Mouse (Mus musculus) monocyte, adult 5-6 weeks (primary cell): ENCODE measurements around the gene 4930519P11Rik. TPM values are rescaled to one million over a fixed set of nuclear protein-coding genes. Genes with fewer than 3 reads are reported as not detected.
A peak's percentile ranks its signal among the peaks of the same experiment; 100 is the strongest.

ENCODE experiments used
- ATAC-seq: fragments of 153-309, 156-312 bp; replicated peaks from 2 replicates; pipeline ENCODE4 v1.8.0; 2017; ENCODE audit warnings: mild to moderate bottlenecking; ENCODE audit not compliant: low TSS enrichment, insufficient number of reproducible peaks, severe bottlenecking, poor library complexity, low FRiP score
- total RNA-seq: library from RNA; stranded (forward); fragments of 200-1000, 200-491, 200-594 nt; gene quantifications from 3 replicates; pipeline ENCODE4 v1.2.3, GENCODE M21; 2017

4930519P11Rik gene
- total RNA-seq, 1 experiment from 2014 or later: not detected

DNA sequence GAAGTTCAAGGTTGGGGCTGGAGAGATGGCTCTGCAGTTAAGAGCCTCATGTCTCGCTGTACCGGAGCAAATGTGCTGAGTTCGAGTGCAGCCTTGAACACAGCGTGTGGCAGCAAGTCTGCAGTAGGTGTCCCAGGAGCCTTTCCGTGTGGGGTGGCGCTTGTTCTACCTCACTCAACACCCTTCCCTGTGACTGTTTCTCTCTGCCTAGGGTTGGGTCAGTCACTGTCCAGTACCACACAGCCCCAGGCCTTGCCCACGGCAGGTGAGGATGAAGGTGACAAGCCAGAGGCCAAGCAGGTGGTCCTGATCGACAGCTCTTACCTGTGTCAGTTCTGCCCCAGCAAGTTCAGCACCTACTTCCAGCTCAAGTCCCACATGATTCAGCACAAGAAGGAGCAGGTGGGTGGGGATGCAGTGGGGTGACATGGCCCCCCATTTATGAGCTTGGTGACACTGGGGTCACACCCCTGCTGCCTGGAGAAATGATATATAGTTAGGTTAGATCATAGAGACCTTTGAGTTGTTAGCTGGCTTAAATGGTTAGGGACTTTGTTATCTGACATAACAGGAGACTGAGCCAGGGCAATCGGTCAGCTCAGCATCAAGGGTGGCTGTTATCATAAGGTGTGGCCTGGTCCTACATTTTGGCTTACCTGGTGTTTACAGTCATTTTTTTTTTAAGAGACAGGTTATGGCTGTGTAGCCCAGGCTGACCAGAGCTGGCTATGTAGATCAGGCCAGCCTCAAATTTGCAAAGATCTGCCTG lies 20.8 kb upstream of the 4930519P11Rik start:
- ATAC-seq: no peak

DNA sequence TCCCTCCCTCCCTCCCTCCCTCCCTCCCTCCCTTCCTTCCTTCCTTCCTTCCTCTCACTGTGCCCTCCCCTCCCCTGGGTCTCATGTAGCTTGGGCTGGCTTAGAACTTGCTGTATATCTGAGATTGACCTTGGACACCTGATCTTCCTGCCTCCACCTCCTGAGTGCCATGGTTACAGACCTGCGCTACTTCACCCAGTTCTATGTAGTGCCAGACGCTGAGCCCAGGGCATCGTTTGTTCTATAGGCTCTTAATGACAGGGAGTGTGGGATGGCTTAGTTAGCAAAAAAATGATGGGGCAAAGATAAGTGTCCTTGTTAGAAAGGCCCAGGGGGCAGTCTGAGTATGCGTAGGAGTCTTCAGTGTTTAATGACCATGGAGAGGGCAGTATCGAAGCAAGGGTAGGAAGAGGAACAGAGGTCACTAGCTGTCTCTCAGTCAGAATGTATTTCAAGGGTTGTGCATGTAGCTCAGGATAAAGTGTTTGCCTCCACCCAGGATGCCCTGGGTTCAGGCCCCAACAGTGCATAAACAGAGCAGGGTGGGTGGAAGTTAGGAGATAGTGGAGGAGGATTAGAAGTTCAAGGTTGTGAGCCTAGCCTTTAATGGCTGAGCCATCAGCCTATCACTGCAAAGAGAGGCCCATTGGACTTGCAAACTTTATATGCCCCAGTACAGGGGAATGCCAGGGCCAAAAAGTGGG lies 20.0 kb upstream of the 4930519P11Rik start:
- no peak for ATAC-seq

DNA sequence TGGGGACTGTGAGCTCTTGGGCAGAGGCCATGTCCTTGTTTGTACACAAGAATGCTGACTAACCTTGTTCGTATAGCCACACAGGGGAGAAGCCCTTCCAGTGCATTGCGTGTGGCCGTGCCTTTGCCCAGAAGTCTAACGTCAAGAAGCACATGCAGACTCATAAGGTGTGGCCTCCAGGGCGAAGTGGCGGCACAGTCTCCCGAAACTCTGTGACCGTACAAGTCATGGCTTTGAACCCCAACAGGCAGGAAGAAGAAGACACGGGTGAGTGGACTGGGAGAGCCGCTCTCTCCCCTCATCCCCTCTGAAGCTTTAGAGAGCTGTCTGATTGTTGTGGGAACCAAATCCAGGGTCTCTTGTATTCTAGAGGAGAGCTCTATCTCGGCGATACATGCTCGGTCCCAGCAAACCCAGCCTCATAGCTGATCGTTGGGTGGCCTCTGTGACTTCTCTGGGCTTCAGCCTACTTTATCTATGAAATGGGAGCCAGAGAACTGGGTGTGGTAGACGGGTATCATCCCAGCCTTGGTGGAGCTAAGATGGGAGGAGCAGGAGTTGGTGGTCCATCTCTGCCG lies 19.1 kb upstream of the 4930519P11Rik start:
- ATAC-seq: no peak

DNA sequence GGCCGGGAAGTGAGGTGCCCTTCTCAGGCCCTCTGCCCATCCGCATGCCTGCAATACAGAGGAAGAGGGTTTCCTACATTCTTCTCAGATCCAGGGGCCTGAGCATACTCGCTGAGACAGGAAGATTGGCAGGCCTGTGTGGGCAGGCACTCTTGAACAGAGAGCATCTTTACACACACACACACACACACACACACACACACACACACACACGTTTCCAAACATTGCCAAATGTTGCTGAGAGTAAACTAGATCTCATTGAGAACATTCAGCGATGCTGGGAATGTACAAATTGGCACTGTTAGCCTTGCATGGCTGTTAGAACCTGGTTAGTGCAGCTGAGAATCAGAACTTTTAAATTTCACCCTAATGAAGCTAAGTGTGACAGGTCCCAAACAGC lies 17.3 kb upstream of the 4930519P11Rik start:
- ATAC-seq: no peak

DNA sequence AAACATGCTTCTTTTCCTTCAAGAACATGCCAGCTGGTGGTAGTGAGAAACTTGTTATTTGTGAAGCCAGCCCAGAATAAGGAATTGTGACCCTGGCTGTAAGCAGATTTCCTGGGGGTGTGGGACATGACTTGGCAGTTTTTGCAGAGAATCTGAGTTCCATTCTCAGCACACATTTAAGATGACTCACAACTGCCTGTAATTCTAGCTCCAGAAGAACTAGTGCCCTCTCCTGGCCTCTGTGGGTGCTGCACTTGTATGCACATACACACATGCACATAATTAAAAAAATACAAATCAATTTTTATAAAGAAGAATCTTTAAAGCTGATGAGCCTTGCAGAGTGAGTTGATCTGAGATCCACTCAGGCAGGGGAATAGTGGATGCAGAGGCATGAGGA lies 10.9 kb upstream of the 4930519P11Rik start:
- no peak for ATAC-seq

DNA sequence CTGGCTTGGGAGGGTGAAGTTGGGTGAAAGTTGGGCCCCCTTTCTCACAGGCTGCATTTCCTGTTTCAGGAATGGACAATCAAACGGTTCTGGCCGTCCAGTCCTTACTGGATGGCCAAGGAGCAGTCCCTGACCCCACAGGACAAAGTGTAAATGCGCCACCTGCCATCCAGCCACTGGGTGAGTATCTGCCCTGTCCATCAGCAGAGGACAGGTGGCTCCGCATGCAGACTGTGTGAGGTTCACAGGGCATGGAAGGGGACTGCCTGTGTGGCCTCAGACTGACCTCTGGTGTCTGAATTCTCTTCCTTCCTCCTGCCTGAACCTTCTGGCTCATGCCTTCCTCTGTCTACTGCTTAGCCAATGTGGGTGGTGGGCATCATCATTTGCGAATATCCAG lies 8.4 kb upstream of the 4930519P11Rik start:
- peak; percentile 27; the same call in 1 of the 2 replicates for ATAC-seq

DNA sequence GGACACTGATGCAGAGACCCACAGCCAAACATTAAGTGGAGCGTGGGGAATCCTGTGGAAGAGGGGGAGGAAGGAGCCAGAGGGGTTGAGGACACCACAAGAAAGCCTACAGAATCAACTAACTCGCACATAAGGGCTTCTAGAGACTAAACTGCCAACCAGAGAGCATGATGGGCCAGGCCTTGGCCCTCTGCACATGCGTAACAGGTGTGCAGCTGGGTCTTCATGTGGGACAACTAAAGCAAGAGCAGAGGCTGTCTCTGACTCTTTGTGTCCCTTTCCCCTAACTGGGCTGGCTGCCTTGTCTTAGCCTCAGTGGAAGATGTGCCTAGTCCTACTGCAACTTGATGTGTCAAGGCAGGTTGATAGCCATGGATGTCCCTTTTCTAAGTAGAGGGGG lies 3.8 kb upstream of the 4930519P11Rik start:
- ATAC-seq: no peak

DNA sequence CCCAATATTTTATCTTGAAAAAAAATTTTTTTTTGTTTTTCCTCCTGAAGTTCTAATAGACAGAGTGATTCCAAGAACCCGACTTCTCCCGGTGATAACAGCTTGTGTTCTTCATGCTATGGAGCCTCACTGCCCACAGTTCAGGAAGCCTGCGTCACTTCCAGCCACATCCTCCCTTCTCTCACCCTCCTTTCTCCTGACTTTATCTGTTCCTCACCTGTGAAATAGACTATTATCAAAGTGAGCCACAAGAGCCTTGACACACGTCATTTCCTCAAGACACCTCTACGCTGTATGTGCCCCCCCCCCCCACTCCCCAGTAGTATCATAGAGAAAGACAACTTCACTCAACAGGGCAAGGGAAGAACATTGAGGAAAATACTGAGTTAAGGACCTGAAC lies 2.4 kb upstream of the 4930519P11Rik start:
- no peak for ATAC-seq

DNA sequence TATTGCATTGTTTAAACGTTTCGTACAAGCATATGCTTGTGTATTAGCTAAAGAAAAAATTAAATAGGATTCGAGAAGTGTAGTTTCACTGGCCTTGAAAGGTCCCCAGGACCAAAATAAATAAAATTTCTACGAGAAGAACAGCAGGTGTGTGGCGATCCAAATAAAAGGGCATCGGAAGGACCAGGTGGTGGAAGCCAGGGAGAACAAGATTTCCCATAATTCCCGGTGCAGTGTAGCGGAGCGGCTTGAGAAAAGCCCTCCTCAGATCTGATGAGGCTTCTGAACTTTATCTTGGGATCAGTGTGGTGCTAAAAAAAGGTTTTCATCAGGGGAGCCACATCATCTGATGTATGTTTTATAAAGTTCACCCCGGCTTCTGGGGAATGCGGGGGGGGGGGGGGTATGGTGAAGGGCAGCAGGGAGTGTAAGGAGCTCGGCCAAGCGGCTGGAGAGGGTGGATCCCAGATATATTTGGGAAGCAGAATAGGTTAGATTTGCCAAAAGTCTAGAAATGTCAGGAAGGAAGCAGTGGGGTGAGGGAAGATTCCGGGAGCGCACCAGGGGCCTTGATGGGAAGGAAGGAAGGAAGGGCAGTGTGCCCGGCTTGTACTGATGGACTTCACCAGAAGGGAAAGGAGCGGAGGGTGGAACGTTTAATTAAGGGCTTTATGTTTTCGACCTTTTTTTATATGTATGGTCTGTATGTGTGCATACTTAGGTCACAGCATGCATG lies 1.8 kb upstream of the 4930519P11Rik start:
- no peak for ATAC-seq

DNA sequence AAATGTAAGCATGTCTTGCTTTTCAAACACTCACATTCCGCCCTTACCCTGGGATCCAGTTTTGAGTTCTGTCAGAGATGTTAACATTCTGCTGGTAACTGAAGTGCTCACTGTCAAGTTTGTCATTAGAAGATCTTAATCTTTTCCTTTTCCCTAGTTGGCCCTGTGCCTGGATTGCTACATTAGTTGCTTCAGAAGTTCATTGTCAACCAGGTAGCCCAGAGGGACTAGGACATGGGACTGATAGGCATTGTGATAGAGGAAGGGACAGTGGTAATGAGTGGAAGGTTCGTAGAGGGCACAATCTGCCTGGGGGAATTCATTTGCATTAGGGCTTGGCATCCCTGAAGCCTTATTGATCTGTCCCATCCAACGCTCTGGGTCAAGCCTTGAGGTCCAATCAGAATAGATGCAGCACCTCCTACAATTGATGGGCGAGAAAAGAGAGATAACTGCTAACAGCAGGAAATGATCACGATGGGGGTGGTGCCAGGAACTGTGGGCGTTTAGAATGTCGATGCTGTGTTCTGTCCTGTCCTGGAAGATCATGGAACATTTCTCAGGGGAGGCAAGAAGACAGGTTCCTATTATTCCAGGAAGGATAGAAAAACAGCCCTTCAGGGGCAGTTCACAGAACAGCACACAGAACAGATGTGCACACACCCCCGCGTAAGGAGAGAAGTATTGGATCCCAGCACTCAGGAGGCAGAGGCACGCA lies 4.0 kb downstream of the 4930519P11Rik start:
- no peak for ATAC-seq

DNA sequence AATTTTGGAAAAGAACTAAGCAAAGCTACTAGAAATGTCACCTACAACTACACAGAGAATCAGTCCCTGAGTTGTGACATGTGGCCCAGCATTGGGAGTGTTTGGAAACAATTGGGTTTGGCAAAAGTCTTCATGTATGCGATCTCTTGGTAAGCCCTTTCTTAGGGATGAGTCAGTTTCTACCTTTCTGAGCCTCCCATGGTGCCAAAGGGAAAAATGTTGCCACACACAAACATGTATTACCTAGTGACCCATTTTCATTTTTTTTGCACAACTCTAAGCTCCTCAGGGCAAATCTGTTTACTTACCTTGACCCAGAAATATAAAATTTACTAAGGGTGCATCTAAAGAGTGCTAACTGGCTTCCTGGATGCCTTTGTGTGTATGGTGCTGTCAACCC lies 6.3 kb downstream of the 4930519P11Rik start:
- no peak for ATAC-seq

DNA sequence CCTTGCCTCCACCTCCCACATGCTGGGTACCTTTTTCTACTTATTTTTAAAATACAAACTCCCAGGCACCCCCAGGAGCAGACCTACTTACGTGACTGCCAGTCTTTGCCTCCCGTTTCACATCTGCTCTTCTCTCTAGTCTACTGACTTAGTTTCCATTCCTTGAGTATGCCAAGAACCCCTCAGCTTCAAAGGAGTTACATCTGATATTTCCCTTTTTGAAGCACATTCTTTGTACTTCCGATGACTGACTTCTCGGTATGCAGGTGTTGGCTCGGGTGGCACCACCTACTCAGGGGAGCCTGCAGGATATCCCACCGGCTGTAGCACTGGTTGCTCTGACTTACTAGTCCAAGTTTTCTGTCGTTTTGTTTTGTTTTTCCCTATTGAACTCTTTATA lies 9.1 kb downstream of the 4930519P11Rik start:
- no peak for ATAC-seq

DNA sequence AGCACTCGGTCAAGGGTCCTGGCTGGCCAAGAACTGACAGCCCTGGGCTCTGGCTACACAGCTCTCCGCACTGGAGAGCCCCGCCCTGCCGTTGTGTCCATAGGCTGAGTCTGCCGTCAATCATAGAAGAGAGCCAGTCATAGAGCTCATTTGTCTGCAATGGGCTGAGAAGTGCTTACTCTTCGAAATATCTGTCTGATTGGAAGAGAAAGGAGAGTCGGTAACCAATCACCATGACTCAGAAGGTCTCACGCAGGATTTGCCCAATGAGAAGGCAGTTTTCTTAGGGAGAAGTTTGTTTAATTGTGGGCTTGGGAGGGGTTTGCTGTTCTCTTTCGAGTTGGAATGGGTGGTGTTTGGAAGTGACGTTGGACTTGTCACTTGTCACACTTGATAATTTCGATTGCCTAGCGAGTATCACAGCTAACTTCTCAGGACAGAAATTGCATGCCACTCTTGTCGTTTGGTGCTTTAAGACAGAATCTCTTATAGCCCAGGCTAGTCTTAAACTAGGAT lies 9.5 kb downstream of the 4930519P11Rik start, which contains the start of gene Pxmp4:
Gene Pxmp4, minus strand, starts transcription at position 71 of the 516 bp plus-strand sequence.
- ATAC-seq: peak; percentile 99

DNA sequence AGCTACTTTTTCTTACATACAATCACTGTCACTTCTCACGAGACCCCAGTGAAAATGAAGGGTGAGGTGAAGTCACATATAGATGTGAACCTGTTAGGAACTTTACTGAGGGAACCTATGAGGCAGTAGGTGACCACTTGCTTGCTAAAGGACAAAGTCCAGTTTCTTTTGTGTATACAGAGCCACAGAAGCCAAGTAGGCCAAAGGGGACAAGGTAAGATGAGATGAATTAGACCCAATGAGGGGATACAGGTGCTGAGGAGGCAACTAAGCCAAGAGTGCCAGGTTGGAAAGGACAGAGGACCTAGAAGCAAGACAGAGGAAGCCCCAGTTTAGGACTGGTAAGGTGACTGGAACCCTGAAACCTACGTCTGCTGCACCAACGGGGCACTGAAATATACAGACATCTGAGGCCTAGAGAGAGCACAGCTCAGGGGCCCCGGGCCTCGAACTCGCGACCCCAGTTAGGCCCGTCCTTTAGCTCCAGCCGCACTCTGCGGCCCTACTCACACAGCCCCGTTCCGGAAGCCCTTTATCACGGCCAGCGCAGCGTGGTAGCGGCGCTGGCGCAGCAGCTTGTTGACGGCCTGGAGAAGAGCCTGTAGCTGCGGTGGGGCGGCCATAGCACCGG lies 10.1 kb downstream of the 4930519P11Rik start:
- no peak for ATAC-seq

DNA sequence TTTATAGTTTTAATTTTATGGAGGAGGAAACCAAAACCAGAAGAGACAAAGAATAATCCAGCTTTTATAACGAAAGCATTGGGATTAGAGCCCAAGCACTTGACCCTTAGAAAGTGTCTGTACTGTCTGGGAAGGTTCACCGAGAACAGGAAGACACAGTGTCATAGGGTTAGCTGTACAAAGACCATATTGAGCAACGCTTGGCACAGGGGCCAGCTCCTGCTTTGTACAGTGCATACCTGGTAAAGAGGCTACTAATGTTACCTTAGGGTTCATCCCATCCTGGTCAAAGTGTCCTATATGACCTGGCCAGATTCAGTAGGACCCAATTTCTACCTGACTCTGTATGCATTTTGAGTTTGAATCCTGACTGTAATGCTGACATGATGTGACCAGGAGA lies 11.9 kb downstream of the 4930519P11Rik start:
- ATAC-seq: no peak

DNA sequence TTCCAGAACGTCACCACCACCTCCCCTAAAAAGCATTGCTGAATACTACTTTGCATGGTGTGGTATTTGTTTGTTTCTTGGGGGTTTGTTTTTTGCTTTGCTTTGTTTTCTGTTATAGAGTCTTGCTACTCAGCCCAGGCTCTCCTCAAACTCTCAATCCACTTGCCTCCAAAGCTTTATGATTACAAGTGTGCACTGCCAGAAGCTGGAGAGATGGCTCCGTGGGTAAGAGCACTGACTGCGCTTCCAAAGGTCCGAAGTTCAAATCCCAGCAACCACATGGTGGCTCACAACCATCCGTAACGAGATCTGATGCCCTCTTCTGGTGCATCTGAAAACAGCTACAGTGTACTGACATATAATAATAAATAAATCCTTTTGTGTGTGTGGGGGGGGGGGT lies 12.7 kb downstream of the 4930519P11Rik start:
- no peak for ATAC-seq

DNA sequence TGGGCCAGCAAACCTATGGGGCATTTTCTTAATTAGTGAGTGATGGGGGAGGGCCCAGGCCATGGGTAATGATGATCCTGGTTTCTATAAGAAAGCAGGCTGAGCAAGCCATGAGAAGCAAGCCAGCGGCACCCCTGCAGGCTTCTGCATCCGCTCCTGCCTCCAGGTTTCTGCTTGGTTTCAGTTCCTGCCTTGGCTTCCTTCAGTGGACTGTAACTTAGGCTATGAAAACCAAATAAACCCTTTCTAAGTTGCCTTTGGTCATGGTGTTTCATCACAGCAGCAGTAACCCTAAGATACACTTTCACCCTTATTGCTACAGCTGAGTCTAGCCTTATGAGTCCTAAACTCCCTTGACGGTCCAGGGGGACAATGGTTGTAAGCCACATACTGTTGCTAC lies 15.8 kb downstream of the 4930519P11Rik start:
- ATAC-seq: peak; percentile 78

DNA sequence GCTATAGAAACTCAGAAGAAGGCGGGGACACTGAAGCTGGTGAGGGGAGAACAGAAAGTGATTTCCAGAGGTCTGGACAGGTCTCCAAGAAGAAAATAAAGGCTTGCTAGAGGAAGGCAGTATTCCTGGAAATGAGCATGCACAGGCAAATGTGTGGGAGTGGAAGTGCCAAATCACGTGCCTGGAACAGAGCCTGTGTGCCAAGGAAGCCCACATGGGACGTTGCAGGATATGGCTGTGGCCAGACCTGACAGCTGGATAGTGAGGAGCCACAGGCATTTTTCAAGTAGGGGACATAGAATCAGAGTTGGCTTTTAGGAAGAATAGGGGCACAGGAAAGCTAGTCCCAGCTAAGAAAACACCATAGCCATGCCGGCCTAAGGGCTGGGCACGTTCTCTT lies 17.5 kb downstream of the 4930519P11Rik start:
- ATAC-seq: no peak
